Mouse (Mus musculus) lung, adult 2 months (tissue): ENCODE measurements around the gene Fbln5.

Experiments used
- CTCF ChIP-seq: fragments of 200-500 bp; IDR thresholded peaks from 2 replicates; pipeline ENCODE4 v1.5.1; 2011; ENCODE audit warnings: mild to moderate bottlenecking, low read length, control low read depth; ENCODE audit not compliant: insufficient read depth
- POLR2A ChIP-seq: fragments of 200-500 bp; IDR thresholded peaks from 2 replicates; pipeline ENCODE4 v1.6.1; 2011; ENCODE audit warnings: low read depth, mild to moderate bottlenecking, control low read depth, low read length, borderline replicate concordance; ENCODE audit errors: extremely low read depth

- TF ChIP-seq CTCF (0 out of 2 replicates have a peak, but pooled peaks have one; percentile 16), POLR2A (no peak)
Measured at GRCm38 (mm10) chr12:101816810-101817209, 2.0 kb downstream of the Fbln5 start.
